Mouse (Mus musculus) heart, adult 2 months (tissue): ENCODE measurements at regions not wholly inside any gene's neighbourhood (a gene's known extent, or its start where the extent isn't known, plus 50 kb on each side); places are given as distances from the start of the nearest gene placed in this dataset.

Source experiments
- DNase-seq, 2 experiments: peaks; one replicate each; pipeline ENCODE4 v3.0.0; 2021
- H3K27ac ChIP-seq: fragments of 200-600 bp; 2 replicates; pipeline ENCODE4 v1.8.1; 2022
- H3K27me3 ChIP-seq: fragments of 200-500 bp; 2 replicates; pipeline ENCODE4 v1.6.1; 2012; ENCODE audit warnings: mild to moderate bottlenecking, low read length, inconsistent platforms, mixed read lengths; ENCODE audit not compliant: control insufficient read depth, insufficient read depth
- H3K36me3 ChIP-seq: fragments of 200-500 bp; 2 replicates; pipeline ENCODE4 v1.6.1; 2012; ENCODE audit warnings: low read length, inconsistent platforms; ENCODE audit not compliant: control insufficient read depth, insufficient read depth
- H3K4me1 ChIP-seq: fragments of 200-500 bp; 2 replicates; pipeline ENCODE4 v1.6.1; 2011; ENCODE audit warnings: low read length; ENCODE audit not compliant: control insufficient read depth, insufficient read depth
- H3K4me3 ChIP-seq: fragments of 200-600 bp; 2 replicates; pipeline ENCODE4 v1.8.1; 2022
- H3K79me2 ChIP-seq: fragments of 200-500 bp; replicated peaks from 2 replicates; pipeline ENCODE4 v1.6.1; 2012; ENCODE audit warnings: mild to moderate bottlenecking, inconsistent platforms, low read length, moderate library complexity, mixed read lengths; ENCODE audit not compliant: control insufficient read depth, insufficient read depth
- H3K9ac ChIP-seq: fragments of 200-500 bp; 2 replicates; pipeline ENCODE4 v1.6.1; 2012; ENCODE audit warnings: low read depth, mild to moderate bottlenecking, control low read depth, inconsistent platforms, low read length, mixed read lengths
- CTCF ChIP-seq: fragments of 200-600 bp; IDR thresholded peaks from 2 replicates; pipeline ENCODE4 v1.8.1; 2022; ENCODE audit warnings: antibody characterized with exemption, mild to moderate bottlenecking, moderate library complexity
- EP300 ChIP-seq: fragments of 200-500 bp; IDR thresholded peaks from 2 replicates; pipeline ENCODE4 v1.6.1; 2011; ENCODE audit warnings: low read depth, low read length, control low read depth; ENCODE audit not compliant: insufficient read depth
- POLR2A ChIP-seq: fragments of 200-500 bp; IDR thresholded peaks from 2 replicates; pipeline ENCODE4 v1.6.1; 2011; ENCODE audit warnings: mild to moderate bottlenecking, low read depth, low read length, control low read depth; ENCODE audit not compliant: insufficient read depth
- WGBS: fragments of 180-500 bp; shearing (Covaris S2); methylation state at CpG from one replicate; pipeline ENCODE4 v1.1.7; 2018; 5-methylcytosine and 5-hydroxymethylcytosine counted together
- intact Hi-C: fragments of 180-260 bp; cut with DNase I; formaldehyde crosslinking; loops from one replicate; pipeline ENCODE4 v1.15.1; 2025

GRCm38 (mm10) chr9:84178705-84179104 is 253.8 kb downstream of the Bckdhb start:
- intact Hi-C loops: no loop called here
- WGBS: 42% methylated on average over 5 of the region's 5 CpGs
- TF ChIP-seq POLR2A (no peak), CTCF (no peak), EP300 (no peak)
- Histone ChIP-seq H3K36me3 (no peaks in the 10 kb centered on the region), H3K27ac (peak overlapping the region; percentile 73), H3K4me3 (no peak overlapping the region; the same call in 1 of the 2 replicates), H3K79me2 (no peaks in the 10 kb centered on the region), H3K9ac (no peak overlapping the region), H3K27me3 (no peaks in the 10 kb centered on the region), H3K4me1 (no peaks in the 10 kb centered on the region)
- DNase-seq: peak in 1 of 2 experiments; percentile 6

GRCm38 (mm10) chr9:84179238-84179637 is 254.3 kb downstream of the Bckdhb start:
- peak overlapping the region; percentile 28; the same call in 1 of the 2 replicates for H3K4me3 ChIP-seq
- WGBS: 39% methylated on average over 4 of the region's 4 CpGs
- TF ChIP-seq EP300 (no peak), POLR2A (no peak), CTCF (no peak)

GRCm38 (mm10) chr9:84183637-84184374 is 258.9 kb downstream of the Bckdhb start:
- H3K27ac ChIP-seq: no peak overlapping the region
- TF ChIP-seq EP300 (no peak), POLR2A (no peak)
- WGBS: 49% methylated on average over 6 of the region's 6 CpGs

More at GRCm38 (mm10) chr9:84179238-84179637, 254.3 kb downstream of the Bckdhb start:
- intact Hi-C loops: no loop called here
- Histone ChIP-seq H3K79me2 (no peaks in the 10 kb centered on the region), H3K27me3 (no peaks in the 10 kb centered on the region), H3K9ac (no peak overlapping the region), H3K27ac (peak overlapping the region; percentile 73), H3K4me1 (no peaks in the 10 kb centered on the region), H3K36me3 (no peaks in the 10 kb centered on the region)
- peak in 1 of 2 experiments; percentile 5 for DNase-seq

GRCm38 (mm10) chr9:84187531-84187930 is 262.6 kb downstream of the Bckdhb start:
- no peaks in the 10 kb centered on the region for H3K79me2 ChIP-seq
- no peak for TF ChIP-seq EP300
- no peak for TF ChIP-seq POLR2A
- TF ChIP-seq CTCF: no peak
- H3K27me3 ChIP-seq: no peaks in the 10 kb centered on the region
- H3K9ac ChIP-seq: no peak overlapping the region
- H3K4me1 ChIP-seq: no peaks in the 10 kb centered on the region
- no peak overlapping the region for H3K4me3 ChIP-seq
- H3K27ac ChIP-seq: no peak overlapping the region
- WGBS: 64% methylated on average over 3 of the region's 3 CpGs
- intact Hi-C loops: no loop called here
- no peak for DNase-seq
- no peaks in the 10 kb centered on the region for H3K36me3 ChIP-seq

More at GRCm38 (mm10) chr9:84183637-84184374, 258.9 kb downstream of the Bckdhb start:
- DNase-seq: peak in 1 of 2 experiments; percentile 6
- intact Hi-C loops: no loop called here
- no peaks in the 10 kb centered on the region for H3K36me3 ChIP-seq
- H3K79me2 ChIP-seq: no peaks in the 10 kb centered on the region
- no peak overlapping the region for H3K9ac ChIP-seq
- no peaks in the 10 kb centered on the region for H3K4me1 ChIP-seq
- no peaks in the 10 kb centered on the region for H3K27me3 ChIP-seq
- no peak overlapping the region for H3K4me3 ChIP-seq

GRCm38 (mm10) chr9:84193405-84193804 is 268.5 kb downstream of the Bckdhb start:
- Histone ChIP-seq H3K27ac (no peak overlapping the region), H3K4me1 (no peaks in the 10 kb centered on the region), H3K79me2 (no peaks in the 10 kb centered on the region), H3K27me3 (no peaks in the 10 kb centered on the region), H3K4me3 (no peak overlapping the region), H3K9ac (no peak overlapping the region), H3K36me3 (no peaks in the 10 kb centered on the region)
- 44% methylated on average over 1 of the region's 1 CpGs for WGBS
- DNase-seq: no peak
- TF ChIP-seq POLR2A (no peak), CTCF (no peak), EP300 (no peak)
- intact Hi-C loops: no loop called here

GRCm38 (mm10) chr9:84194716-84195115 is 269.8 kb downstream of the Bckdhb start:
- Histone ChIP-seq H3K4me3 (no peak overlapping the region), H3K36me3 (no peaks in the 10 kb centered on the region), H3K27ac (no peak overlapping the region), H3K4me1 (no peaks in the 10 kb centered on the region), H3K27me3 (no peaks in the 10 kb centered on the region), H3K79me2 (no peaks in the 10 kb centered on the region), H3K9ac (no peak overlapping the region)
- WGBS: 46% methylated on average over 4 of the region's 4 CpGs
- intact Hi-C loops: no loop called here
- TF ChIP-seq EP300: no peak
- TF ChIP-seq POLR2A: no peak
- no peak for TF ChIP-seq CTCF
- DNase-seq: peak in 1 of 2 experiments; percentile 9
